ENCODE assay signal across 8 mouse cellular contexts in genomic region chr7:45570103-45570741, GRCm38 (mm10). TPM values are rescaled to one million over a fixed set of nuclear protein-coding genes. Genes with fewer than 3 reads are reported as not detected.
DNase-seq lines count a peak whose midpoint lies in the region; ATAC-seq and TF ChIP-seq lines count a peak whose summit lies in the region.

TSS of gene Bcat2 (plus strand) at chr7:45570153.

- peak within 1 kb of the TSS; percentile 73 to 87 (median 81) for H3K4me3 ChIP-seq in CH12.LX (replicated peaks in 1 of 3; ENCODE audit: low read depth in 2 of 3, low read length in 2 of 3, poor library complexity in 1 of 3)
- H3K4me3 ChIP-seq in forebrain, embryonic 12.5 days (replicated peaks), result peak within 1 kb of the TSS; percentile 70
- peak within 1 kb of the TSS; percentile 65 for H3K4me3 ChIP-seq in heart, embryonic 15.5 days
- peak within 1 kb of the TSS; percentile 77 for H3K4me3 ChIP-seq in liver, embryonic 12.5 days

- peak; percentile 78 for ATAC-seq in forebrain, embryonic 12.5 days (ENCODE audit: low FRiP score)
- ATAC-seq in heart, embryonic 15.5 days (replicated peaks; ENCODE audit: insufficient number of reproducible peaks, insufficient read depth, low FRiP score, low read depth), result peak; percentile 64
- ATAC-seq in liver, embryonic 12.5 days, result peak; percentile 63

- TF ChIP-seq POLR2A in CH12.LX (IDR thresholded peaks at IDR 0.05; ENCODE audit: low read depth, low read length), result peak; percentile 65

- H3K36me3 ChIP-seq in CH12.LX (replicated peaks in 1 of 2; ENCODE audit: control insufficient read depth in 1 of 2, insufficient read depth in 1 of 2, low read length in 1 of 2), result peaks cover 0 to 24% of the 10 kb centered on the region in 2 experiments
- H3K36me3 ChIP-seq in forebrain, embryonic 12.5 days (replicated peaks), result peaks cover 1% of the 10 kb centered on the region; the same call in 1 of the 2 replicates
- H3K36me3 ChIP-seq in heart, embryonic 15.5 days, result no peaks in the 10 kb centered on the region
- peaks cover 13% of the 10 kb centered on the region for H3K36me3 ChIP-seq in liver, embryonic 12.5 days
- no peaks in the 10 kb centered on the region for H3K36me3 ChIP-seq in splenic B cell, adult 2 months (ENCODE audit: control insufficient read depth, insufficient read depth, low read length, poor library complexity, severe bottlenecking)

- peak within 1 kb of the TSS; percentile 81 for H3K4me2 ChIP-seq in CH12.LX (ENCODE audit: insufficient read depth, low read depth, poor library complexity, severe bottlenecking)
- H3K4me2 ChIP-seq in forebrain, embryonic 12.5 days, result peak within 1 kb of the TSS; percentile 74
- peak within 1 kb of the TSS; percentile 73 for H3K4me2 ChIP-seq in heart, embryonic 15.5 days
- H3K4me2 ChIP-seq in liver, embryonic 12.5 days, result peak within 1 kb of the TSS; percentile 96

- no peak for TF ChIP-seq EP300 in CH12.LX (IDR thresholded peaks at IDR 0.05; ENCODE audit: low read length)

- in situ Hi-C loops in CH12.LX (cut with MboI; ENCODE audit: low pct_ligation_motif_present, low pct_unique_long_range_greater_than_20kb, low sequenced_read_pairs), result no loop called here

- dilution Hi-C loops in CH12.LX (cut with MboI; ENCODE audit: extremely low pct_ligation_motif_present, extremely low pct_unique_long_range_greater_than_20kb, low sequenced_read_pairs), result no loop called here

- no peak within 1 kb of the TSS for H3K27ac ChIP-seq in CH12.LX (ENCODE audit: insufficient read depth, low read depth)
- H3K27ac ChIP-seq in forebrain, embryonic 12.5 days, result peak within 1 kb of the TSS; percentile 83
- peak within 1 kb of the TSS; percentile 89 for H3K27ac ChIP-seq in heart, embryonic 15.5 days
- H3K27ac ChIP-seq in liver, embryonic 12.5 days, result peak within 1 kb of the TSS; percentile 89

- no peak for TF ChIP-seq RAD21 in CH12.LX (IDR thresholded peaks at IDR 0.05; ENCODE audit: low read depth, low read length)

- H3K4me1 ChIP-seq in CH12.LX (ENCODE audit: control insufficient read depth in 1 of 2, insufficient read depth in 2 of 2), result peaks cover 8 to 39% of the 10 kb centered on the region in 2 experiments
- H3K4me1 ChIP-seq in forebrain, embryonic 12.5 days, result peaks cover 29% of the 10 kb centered on the region
- peaks cover 38% of the 10 kb centered on the region for H3K4me1 ChIP-seq in heart, embryonic 15.5 days (replicated peaks)
- peaks cover 74% of the 10 kb centered on the region for H3K4me1 ChIP-seq in liver, embryonic 12.5 days

- H3K79me2 ChIP-seq in CH12.LX (replicated peaks; ENCODE audit: control insufficient read depth, extremely low read depth, insufficient read depth, poor library complexity, severe bottlenecking), result no peaks in the 10 kb centered on the region

- WGBS in forebrain, embryonic 12.5 days, result 1% methylated on average over 32 of the region's 42 CpGs
- 1% methylated on average over 41 of the region's 42 CpGs for WGBS in heart, embryonic 15.5 days
- WGBS in liver, embryonic 12.5 days (ENCODE audit: insufficient replicate concordance), result 1% methylated on average over 42 of the region's 42 CpGs

- no peaks in the 10 kb centered on the region for H3K9me3 ChIP-seq in CH12.LX (replicated peaks; ENCODE audit: low read length)
- no peaks in the 10 kb centered on the region for H3K9me3 ChIP-seq in forebrain, embryonic 12.5 days
- H3K9me3 ChIP-seq in heart, embryonic 15.5 days (replicated peaks), result no peaks in the 10 kb centered on the region
- H3K9me3 ChIP-seq in liver, embryonic 12.5 days (replicated peaks), result no peaks in the 10 kb centered on the region

- H3K27me3 ChIP-seq in CH12.LX (replicated peaks), result no peaks in the 10 kb centered on the region
- H3K27me3 ChIP-seq in forebrain, embryonic 12.5 days, result no peaks in the 10 kb centered on the region
- no peaks in the 10 kb centered on the region for H3K27me3 ChIP-seq in heart, embryonic 15.5 days
- no peaks in the 10 kb centered on the region for H3K27me3 ChIP-seq in liver, embryonic 12.5 days (replicated peaks)
- H3K27me3 ChIP-seq in splenic B cell, adult 2 months (ENCODE audit: control insufficient read depth, insufficient read depth, low read length, poor library complexity, severe bottlenecking), result no peaks in the 10 kb centered on the region

- DNase-seq in CH12.LX (ENCODE audit: extremely low read depth), result peak; percentile 74
- DNase-seq in c-Kit-positive CD71-positive TER-119-positive erythroid progenitor cells, embryonic 14.5 days (ENCODE audit: low spot score), result peak; percentile 74
- peak; percentile 83 for DNase-seq in kidney, postnatal 14 days
- peak; percentile 79 for DNase-seq in naive thymus-derived CD4-positive, alpha-beta T cell, adult 2 months (ENCODE audit: low read depth)
- DNase-seq in splenic B cell, adult 2 months (ENCODE audit: low read depth, low spot score), result peak; percentile 82

- H3K9ac ChIP-seq in CH12.LX (ENCODE audit: insufficient read depth, low read depth), result peak within 1 kb of the TSS; percentile 77
- peak within 1 kb of the TSS; percentile 91 for H3K9ac ChIP-seq in forebrain, embryonic 12.5 days
- peak within 1 kb of the TSS; percentile 80 for H3K9ac ChIP-seq in heart, embryonic 15.5 days
- H3K9ac ChIP-seq in liver, embryonic 12.5 days, result peak within 1 kb of the TSS; percentile 85

- TF ChIP-seq CTCF in CH12.LX (conservative IDR thresholded peaks at IDR 0.05 in 1 of 2, IDR thresholded peaks at IDR 0.05 in 1 of 2; ENCODE audit: low read depth in 2 of 2, low read length in 2 of 2), result no peak

TF ChIP-seq in CH12.LX, 34 proteins besides CTCF, POLR2A, EP300 and RAD21:
- TF ChIP-seq SIN3A (IDR thresholded peaks at IDR 0.05; ENCODE audit: low read length), result no peak
- no peak for TF ChIP-seq ETS1 (conservative IDR thresholded peaks at IDR 0.05; ENCODE audit: low read depth, low read length)
- TF ChIP-seq JUN (IDR thresholded peaks at IDR 0.05; ENCODE audit: insufficient read depth, low read depth, low read length), result no peak
- TF ChIP-seq MYC (IDR thresholded peaks at IDR 0.05; ENCODE audit: low read depth, low read length), result no peak
- TF ChIP-seq SMC3 (IDR thresholded peaks at IDR 0.05; ENCODE audit: low read depth, low read length), result no peak
- TF ChIP-seq RCOR1 (conservative IDR thresholded peaks at IDR 0.05; ENCODE audit: low read depth, low read length), result no peak
- 0 out of 2 replicates have a peak, but pooled peaks have one; percentile 5 for TF ChIP-seq BHLHE40 (IDR thresholded peaks at IDR 0.05; ENCODE audit: low read depth, low read length)
- peak; percentile 73 for TF ChIP-seq HCFC1 (IDR thresholded peaks at IDR 0.05; ENCODE audit: low read depth, low read length)
- no peak for TF ChIP-seq ZKSCAN1 (IDR thresholded peaks at IDR 0.05; ENCODE audit: borderline replicate concordance, low read depth, low read length)
- no peak for TF ChIP-seq USF2 (conservative IDR thresholded peaks at IDR 0.05; ENCODE audit: low read depth, low read length)
- TF ChIP-seq GABPA (IDR thresholded peaks at IDR 0.05; ENCODE audit: insufficient replicate concordance, low read depth, low read length), result no peak
- TF ChIP-seq MEF2A (IDR thresholded peaks at IDR 0.05; ENCODE audit: borderline replicate concordance, low read depth, low read length), result 0 out of 2 replicates have a peak, but pooled peaks have one; percentile 18
- TF ChIP-seq TCF12 (IDR thresholded peaks at IDR 0.05; ENCODE audit: low read depth, low read length), result peak; percentile 71; the same call in 1 of the 2 replicates
- 0 out of 2 replicates have a peak, but pooled peaks have one; percentile 39 for TF ChIP-seq TBP (conservative IDR thresholded peaks at IDR 0.05; ENCODE audit: low read depth, low read length)
- no peak for TF ChIP-seq E2F4 (IDR thresholded peaks at IDR 0.05; ENCODE audit: insufficient replicate concordance, low read depth, low read length)
- TF ChIP-seq MAX (IDR thresholded peaks at IDR 0.05; ENCODE audit: low read length), result no peak
- TF ChIP-seq IRF4 (IDR thresholded peaks at IDR 0.05; ENCODE audit: low read depth, low read length), result no peak; the same call in 1 of the 2 replicates
- no peak for TF ChIP-seq KAT2A (IDR thresholded peaks at IDR 0.05; ENCODE audit: insufficient replicate concordance, low read length)
- peak; percentile 39 for TF ChIP-seq NRF1 (IDR thresholded peaks at IDR 0.05; ENCODE audit: low read depth, low read length)
- TF ChIP-seq POLR2AphosphoS2 (IDR thresholded peaks at IDR 0.05; ENCODE audit: low read depth, low read length), result no peak
- no peak for TF ChIP-seq NELFE (IDR thresholded peaks at IDR 0.05; ENCODE audit: low read depth, low read length)
- no peak for TF ChIP-seq JUND (conservative IDR thresholded peaks at IDR 0.05; ENCODE audit: low read depth, low read length)
- no peak for TF ChIP-seq ZNF384 (IDR thresholded peaks at IDR 0.05; ENCODE audit: low read depth, low read length)
- peak; percentile 64 for TF ChIP-seq ELF1 (IDR thresholded peaks at IDR 0.05; ENCODE audit: low read depth, low read length)
- TF ChIP-seq ZMIZ1 (IDR thresholded peaks at IDR 0.05; ENCODE audit: low read depth, low read length), result 0 out of 2 replicates have a peak, but pooled peaks have one; percentile 26
- no peak for TF ChIP-seq USF1 (IDR thresholded peaks at IDR 0.05; ENCODE audit: low read depth, low read length)
- peak; percentile 64 for TF ChIP-seq MXI1 (IDR thresholded peaks at IDR 0.05; ENCODE audit: low read depth, low read length)
- no peak for TF ChIP-seq UBTF (IDR thresholded peaks at IDR 0.05; ENCODE audit: low read depth, low read length)

RNA-seq across cellular contexts. Expression of gene Bcat2, which starts in this region (rescaled TPM):
- total RNA-seq in CH12.LX (2012; rRNA removed) (30.9 and 36.6 TPM in 2 replicates), CH12.LX (2014; rRNA removed) (12.9 and 13.5 TPM in 2 replicates)
- polyA plus RNA-seq in CH12.LX (2012; ENCODE audit: insufficient read length, low read depth), result 56.9 and 65.6 TPM in 2 replicates
- 18.3 and 22.2 TPM in 2 replicates for polyA plus RNA-seq in forebrain, embryonic 12.5 days (2016; fragmentation: Nextera tagmentation; extraction: Ambion mirVana)
- polyA plus RNA-seq in heart, embryonic 15.5 days (2015; fragmentation: Nextera tagmentation; extraction: Ambion mirVana), result 79.4 and 84.5 TPM in 2 replicates
- 50.4 and 54.7 TPM in 2 replicates for polyA plus RNA-seq in liver, embryonic 12.5 days (2016; fragmentation: Nextera tagmentation; extraction: Ambion mirVana)
